Mouse (Mus musculus) heart, adult 2 months (tissue): ENCODE measurements around the gene Ints12. TPM values are rescaled to one million over a fixed set of nuclear protein-coding genes. Genes with fewer than 3 reads are reported as not detected.

Experiments
- DNase-seq, 2 experiments: peaks; one replicate each; pipeline ENCODE4 v3.0.0; 2021
- H3K27ac ChIP-seq: fragments of 200-600 bp; 2 replicates; pipeline ENCODE4 v1.8.1; 2022
- H3K27me3 ChIP-seq: fragments of 200-500 bp; 2 replicates; pipeline ENCODE4 v1.6.1; 2012; ENCODE audit warnings: mild to moderate bottlenecking, low read length, inconsistent platforms, mixed read lengths; ENCODE audit not compliant: control insufficient read depth, insufficient read depth
- H3K36me3 ChIP-seq: fragments of 200-500 bp; 2 replicates; pipeline ENCODE4 v1.6.1; 2012; ENCODE audit warnings: low read length, inconsistent platforms; ENCODE audit not compliant: control insufficient read depth, insufficient read depth
- H3K4me1 ChIP-seq: fragments of 200-500 bp; 2 replicates; pipeline ENCODE4 v1.6.1; 2011; ENCODE audit warnings: low read length; ENCODE audit not compliant: control insufficient read depth, insufficient read depth
- H3K4me3 ChIP-seq: fragments of 200-600 bp; 2 replicates; pipeline ENCODE4 v1.8.1; 2022
- H3K79me2 ChIP-seq: fragments of 200-500 bp; replicated peaks from 2 replicates; pipeline ENCODE4 v1.6.1; 2012; ENCODE audit warnings: mild to moderate bottlenecking, inconsistent platforms, low read length, moderate library complexity, mixed read lengths; ENCODE audit not compliant: control insufficient read depth, insufficient read depth
- H3K9ac ChIP-seq: fragments of 200-500 bp; 2 replicates; pipeline ENCODE4 v1.6.1; 2012; ENCODE audit warnings: low read depth, mild to moderate bottlenecking, control low read depth, inconsistent platforms, low read length, mixed read lengths
- CTCF ChIP-seq: fragments of 200-600 bp; IDR thresholded peaks from 2 replicates; pipeline ENCODE4 v1.8.1; 2022; ENCODE audit warnings: antibody characterized with exemption, mild to moderate bottlenecking, moderate library complexity
- EP300 ChIP-seq: fragments of 200-500 bp; IDR thresholded peaks from 2 replicates; pipeline ENCODE4 v1.6.1; 2011; ENCODE audit warnings: low read depth, low read length, control low read depth; ENCODE audit not compliant: insufficient read depth
- POLR2A ChIP-seq: fragments of 200-500 bp; IDR thresholded peaks from 2 replicates; pipeline ENCODE4 v1.6.1; 2011; ENCODE audit warnings: mild to moderate bottlenecking, low read depth, low read length, control low read depth; ENCODE audit not compliant: insufficient read depth
- WGBS: fragments of 180-500 bp; shearing (Covaris S2); methylation state at CpG from one replicate; pipeline ENCODE4 v1.1.7; 2018; 5-methylcytosine and 5-hydroxymethylcytosine counted together
- intact Hi-C: fragments of 180-260 bp; cut with DNase I; formaldehyde crosslinking; loops from one replicate; pipeline ENCODE4 v1.15.1; 2025
- polyA plus RNA-seq: library from polyadenylated mRNA; depleted of rRNA; stranded (reverse); fragments of >200 nt; gene quantifications from 2 replicates; pipeline ENCODE4 v1.2.3, GENCODE M21; 2012; rRNA removed
- total RNA-seq, 2 experiments: library from RNA; stranded (reverse); gene quantifications; 2 replicates each; pipeline ENCODE4 v1.2.3; 2021

Gene Ints12
- total and polyA plus RNA-seq, 3 experiments = 4.6 to 8.5 (median 6.8) TPM

DNA sequence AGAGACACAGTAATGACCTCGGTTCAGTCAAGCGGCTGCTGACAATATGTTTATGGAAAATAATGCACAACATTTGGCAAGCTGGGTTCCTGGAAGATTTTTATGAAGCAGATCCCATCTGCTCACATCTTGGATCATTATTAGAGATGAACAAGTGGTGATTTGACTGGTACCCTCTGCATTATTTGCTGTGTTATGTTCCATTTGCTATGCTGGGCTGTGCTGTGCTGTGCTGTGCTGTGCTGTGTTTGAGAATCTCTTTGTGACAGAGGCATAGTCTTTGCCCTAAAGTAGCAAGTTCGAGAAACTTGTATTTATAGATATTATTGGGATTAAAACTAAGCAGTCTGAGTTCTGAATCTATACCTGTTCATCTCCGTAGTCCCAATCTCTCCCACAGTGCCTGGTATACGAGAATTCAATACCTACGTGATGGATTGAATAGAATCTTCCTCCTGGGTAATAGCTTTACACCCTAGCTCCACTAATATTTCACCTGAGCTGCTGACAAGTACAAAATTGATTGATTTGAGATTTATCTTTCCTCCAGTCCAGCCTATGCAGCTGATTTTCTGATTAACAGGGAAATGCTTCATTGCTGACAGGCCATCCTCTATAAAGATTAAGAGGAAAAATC lies 53.0 kb downstream of the Ints12 start:
- H3K79me2 ChIP-seq = no peaks in the 10 kb centered on the region
- H3K9ac ChIP-seq = no peak overlapping the region
- no peaks in the 10 kb centered on the region for H3K27me3 ChIP-seq
- no peak for TF ChIP-seq CTCF
- 81% methylated on average over 6 of the region's 6 CpGs for WGBS
- no peak overlapping the region for H3K4me3 ChIP-seq
- no peak overlapping the region for H3K27ac ChIP-seq
- H3K4me1 ChIP-seq = no peaks in the 10 kb centered on the region
- H3K36me3 ChIP-seq = no peaks in the 10 kb centered on the region
- DNase-seq = no peak
- intact Hi-C loops = no loop called here

DNA sequence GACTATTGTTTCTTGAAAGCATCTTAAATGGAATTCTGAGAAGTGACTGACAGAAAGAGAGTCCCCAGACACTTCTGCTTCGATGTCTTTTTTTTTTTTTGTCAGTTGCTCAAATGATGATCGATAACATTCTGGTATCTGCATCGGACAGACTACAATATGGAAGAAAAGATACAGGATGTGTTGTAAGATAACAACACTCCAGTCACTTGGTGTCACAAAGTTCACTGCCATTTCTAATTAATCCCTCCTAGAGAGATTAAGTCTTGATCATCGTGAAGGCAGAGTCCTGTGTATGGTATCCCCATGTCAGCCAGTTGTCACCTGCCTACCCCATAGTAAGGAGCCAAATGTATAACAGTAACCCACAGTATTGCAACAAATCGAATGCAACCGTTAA lies 60.0 kb downstream of the Ints12 start:
- H3K79me2 ChIP-seq = no peaks in the 10 kb centered on the region
- no peak overlapping the region for H3K9ac ChIP-seq
- H3K27me3 ChIP-seq = no peaks in the 10 kb centered on the region
- 68% methylated on average over 6 of the region's 6 CpGs for WGBS
- intact Hi-C loops = no loop called here
- no peak overlapping the region for H3K27ac ChIP-seq
- no peak for DNase-seq
- TF ChIP-seq POLR2A = no peak
- TF ChIP-seq CTCF = no peak
- no peaks in the 10 kb centered on the region for H3K4me1 ChIP-seq
- H3K36me3 ChIP-seq = no peaks in the 10 kb centered on the region
- H3K4me3 ChIP-seq = no peak overlapping the region

DNA sequence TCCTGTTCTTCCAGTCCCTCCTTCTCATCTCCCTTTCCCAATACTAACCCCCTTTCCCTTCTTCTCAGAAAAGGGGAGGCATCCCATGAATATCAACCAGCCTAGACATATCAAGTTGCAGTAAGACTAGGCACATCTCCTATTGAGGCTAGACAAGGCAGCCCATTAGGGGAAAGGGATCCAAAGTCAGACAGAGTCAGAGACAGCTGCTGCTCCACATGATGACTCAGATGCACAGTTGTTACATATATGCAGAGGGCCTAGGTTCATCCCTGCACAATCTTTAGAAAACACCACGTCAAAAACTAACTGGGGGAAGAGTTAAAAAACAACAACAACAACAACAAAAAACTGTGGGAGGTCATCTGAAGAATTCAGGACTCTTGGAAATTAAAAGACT lies 61.2 kb downstream of the Ints12 start:
- no peak for DNase-seq
- no peak for TF ChIP-seq POLR2A
- no peak for TF ChIP-seq CTCF
- TF ChIP-seq EP300 = no peak
- 33% methylated on average over 1 of the region's 1 CpGs for WGBS
- no peak overlapping the region for H3K9ac ChIP-seq
- intact Hi-C loops = no loop called here
- H3K36me3 ChIP-seq = no peaks in the 10 kb centered on the region
- H3K4me3 ChIP-seq = no peak overlapping the region
- H3K27me3 ChIP-seq = no peaks in the 10 kb centered on the region
- H3K79me2 ChIP-seq = no peaks in the 10 kb centered on the region
- no peaks in the 10 kb centered on the region for H3K4me1 ChIP-seq
- H3K27ac ChIP-seq = no peak overlapping the region

DNA sequence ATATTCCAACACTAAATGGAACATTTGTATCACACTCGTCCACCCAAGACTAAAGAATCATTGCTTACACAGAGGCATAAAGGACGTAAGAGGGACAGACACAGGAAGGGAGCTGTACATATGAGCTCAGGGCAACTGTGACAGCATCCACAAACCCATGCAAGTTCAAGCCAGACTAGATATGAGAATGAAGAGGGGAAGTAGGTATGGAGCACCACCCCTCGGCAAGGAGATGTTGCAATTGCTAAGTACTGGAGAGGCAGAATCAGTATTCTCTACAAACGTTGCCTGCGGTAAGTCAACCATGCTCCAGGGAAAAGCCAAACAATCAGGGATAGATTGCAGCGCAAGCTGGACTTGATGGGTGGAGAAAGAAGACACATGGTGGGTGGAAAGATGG lies 62.0 kb downstream of the Ints12 start:
- H3K4me1 ChIP-seq = no peaks in the 10 kb centered on the region
- WGBS = 65% methylated on average over 6 of the region's 6 CpGs
- no peaks in the 10 kb centered on the region for H3K79me2 ChIP-seq
- no peak overlapping the region for H3K4me3 ChIP-seq
- intact Hi-C loops = no loop called here
- H3K27me3 ChIP-seq = no peaks in the 10 kb centered on the region
- TF ChIP-seq EP300 (no peak), POLR2A (no peak), CTCF (no peak)
- no peaks in the 10 kb centered on the region for H3K36me3 ChIP-seq
- H3K9ac ChIP-seq = no peak overlapping the region
- H3K27ac ChIP-seq = no peak overlapping the region
- no peak for DNase-seq

DNA sequence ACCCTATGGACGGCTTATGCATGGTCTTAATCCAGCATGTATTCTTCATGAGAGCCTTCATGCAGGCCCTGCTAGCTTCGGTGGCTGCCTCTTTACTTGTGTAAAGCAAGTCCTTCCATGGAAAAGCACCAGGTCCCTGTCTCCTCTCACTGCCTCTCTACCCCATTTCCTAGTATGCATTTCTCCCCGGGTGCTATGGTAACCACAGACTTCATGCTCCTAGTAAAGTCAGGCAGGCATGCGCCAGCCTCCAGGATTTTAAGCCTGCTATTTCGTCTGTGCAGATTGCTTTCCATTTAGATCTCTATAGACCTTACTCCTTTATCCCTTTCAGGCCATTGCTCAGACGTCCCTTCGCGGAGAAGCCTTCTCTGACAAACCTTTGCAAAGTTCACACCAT lies 63.0 kb downstream of the Ints12 start:
- TF ChIP-seq EP300 (no peak), CTCF (no peak), POLR2A (no peak)
- intact Hi-C loops = no loop called here
- no peak overlapping the region for H3K9ac ChIP-seq
- H3K4me1 ChIP-seq = no peaks in the 10 kb centered on the region
- H3K27ac ChIP-seq = no peak overlapping the region
- H3K27me3 ChIP-seq = no peaks in the 10 kb centered on the region
- H3K4me3 ChIP-seq = no peak overlapping the region
- no peak for DNase-seq
- no peaks in the 10 kb centered on the region for H3K79me2 ChIP-seq
- no peaks in the 10 kb centered on the region for H3K36me3 ChIP-seq
- WGBS = 76% methylated on average over 8 of the region's 8 CpGs

DNA sequence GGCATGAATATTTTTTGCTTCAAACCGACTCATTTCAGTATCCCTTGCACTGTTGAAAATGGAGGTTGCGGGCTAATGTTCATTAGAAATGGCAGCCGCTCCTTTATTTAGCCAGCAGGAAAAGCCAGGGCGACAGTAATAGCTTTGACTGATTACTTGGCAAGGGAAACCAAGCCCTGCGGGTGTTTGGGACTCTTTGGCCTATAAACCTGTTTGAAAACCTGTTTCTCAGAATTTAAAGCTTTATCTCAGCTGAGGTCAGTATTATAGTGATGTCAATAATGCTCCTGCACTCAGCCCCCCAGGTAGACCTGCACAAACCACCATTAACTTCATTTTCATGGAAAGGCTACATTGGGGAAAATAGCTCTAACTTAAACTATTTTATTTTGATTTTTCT lies 66.6 kb downstream of the Ints12 start:
- H3K4me3 ChIP-seq = no peak overlapping the region
- H3K9ac ChIP-seq = no peak overlapping the region
- no peaks in the 10 kb centered on the region for H3K27me3 ChIP-seq
- no peaks in the 10 kb centered on the region for H3K79me2 ChIP-seq
- intact Hi-C loops = no loop called here
- no peak overlapping the region for H3K27ac ChIP-seq
- 71% methylated on average over 5 of the region's 5 CpGs for WGBS
- TF ChIP-seq POLR2A = no peak
- TF ChIP-seq EP300 = no peak
- no peak for TF ChIP-seq CTCF
- no peak for DNase-seq
- no peaks in the 10 kb centered on the region for H3K4me1 ChIP-seq
- H3K36me3 ChIP-seq = no peaks in the 10 kb centered on the region

Other genes with a start within 250 kb of the Ints12 start
- 1 to 10 TPM; 3.1 to 4.5 TPM for gene Npnt, start 141.5 kb upstream of the Ints12 start, total RNA-seq
- gene Npnt, start 141.5 kb upstream of the Ints12 start, polyA plus RNA-seq = 6.7 and 8.8 TPM in 2 replicates
- gene Gstcd, start 193 bp downstream of the Ints12 start, total RNA-seq = 1 to 10 TPM; 2.6 to 2.9 TPM
- gene Gstcd, start 193 bp downstream of the Ints12 start, polyA plus RNA-seq = 0.72 and 1.4 TPM in 2 replicates
- gene Arhgef38, start 143.1 kb downstream of the Ints12 start, total RNA-seq = not detected
- 0.02 TPM in 1 of 2 replicates, not detected in the other for gene Arhgef38, start 143.1 kb downstream of the Ints12 start, polyA plus RNA-seq
- 100 to 1,000 TPM; 126 to 144 TPM for gene Ppa2, start 218.3 kb downstream of the Ints12 start, total RNA-seq
- gene Ppa2, start 218.3 kb downstream of the Ints12 start, polyA plus RNA-seq = 78.5 and 80.4 TPM in 2 replicates